Mouse (Mus musculus) small intestine, adult 2 months (tissue): ENCODE measurements around the gene Arid5b. TPM values are rescaled to one million over a fixed set of nuclear protein-coding genes. Genes with fewer than 3 reads are reported as not detected.

Experiments
- H3K27ac ChIP-seq: fragments of 200-500 bp; 2 replicates; pipeline ENCODE4 v1.5.1; 2012; ENCODE audit warnings: low read depth, low read length, control low read depth, inconsistent platforms; ENCODE audit not compliant: insufficient read depth
- H3K27me3 ChIP-seq: fragments of 200-500 bp; 2 replicates; pipeline ENCODE4 v1.6.1; 2012; ENCODE audit warnings: mild to moderate bottlenecking, moderate library complexity, low read length, inconsistent platforms; ENCODE audit not compliant: control insufficient read depth, insufficient read depth
- H3K36me3 ChIP-seq: fragments of 200-500 bp; 2 replicates; pipeline ENCODE4 v1.6.1; 2012; ENCODE audit warnings: mild to moderate bottlenecking, low read length, control low read depth, inconsistent platforms; ENCODE audit not compliant: control insufficient read depth, insufficient read depth
- H3K4me1 ChIP-seq: fragments of 200-500 bp; 2 replicates; pipeline ENCODE4 v1.6.1; 2012; ENCODE audit warnings: low read length, inconsistent platforms, mixed read lengths; ENCODE audit not compliant: control insufficient read depth, insufficient read depth, insufficient read length
- H3K4me3 ChIP-seq: fragments of 200-500 bp; 2 replicates; pipeline ENCODE4 v1.5.1; 2012; ENCODE audit warnings: low read depth, mild to moderate bottlenecking, control low read depth, inconsistent platforms, low read length, moderate library complexity
- CTCF ChIP-seq: fragments of 200-500 bp; IDR thresholded peaks from 2 replicates; pipeline ENCODE4 v1.5.1; 2012; ENCODE audit warnings: low read depth, mild to moderate bottlenecking, control low read depth, inconsistent platforms, low read length, moderate library complexity, mixed read lengths; ENCODE audit not compliant: insufficient replicate concordance, insufficient read length; ENCODE audit errors: extremely low read depth
- POLR2A ChIP-seq: fragments of 200-500 bp; IDR thresholded peaks from 2 replicates; pipeline ENCODE4 v1.6.1; 2012; ENCODE audit warnings: low read depth, mild to moderate bottlenecking, control low read depth, inconsistent platforms, low read length, moderate library complexity
- WGBS: fragments of 180-500 bp; shearing (Covaris S2); methylation state at CpG from one replicate; pipeline ENCODE4 v1.1.7; 2018; 5-methylcytosine and 5-hydroxymethylcytosine counted together
- polyA plus RNA-seq: library from polyadenylated mRNA; depleted of rRNA; stranded (reverse); fragments of >200 nt; gene quantifications from 2 replicates; pipeline ENCODE4 v1.2.3, GENCODE M21; 2012

Arid5b gene
- polyA plus RNA-seq, 1 experiment = 3.3 TPM

DNA sequence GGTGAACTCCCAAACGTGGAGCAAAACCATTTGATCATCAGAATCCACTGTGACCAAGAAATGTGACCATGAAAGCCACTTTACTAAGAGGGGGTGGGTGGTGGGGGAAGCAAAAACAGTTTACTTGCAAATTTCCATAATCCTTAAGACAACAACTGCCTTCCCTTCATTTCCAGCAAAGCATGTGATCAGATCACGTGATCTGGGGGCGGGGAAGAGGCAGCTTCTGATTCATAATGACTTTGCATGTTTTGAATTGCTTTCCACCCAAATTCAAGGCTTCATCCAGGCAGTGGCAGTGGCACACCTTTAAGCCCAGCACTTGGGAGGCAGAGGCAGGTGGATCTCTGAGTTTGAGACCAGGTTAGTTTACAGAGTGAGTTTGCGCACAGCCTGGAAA, 98.4 kb downstream of the Arid5b start:
- no peak for TF ChIP-seq CTCF
- no peak for TF ChIP-seq POLR2A
- H3K27ac ChIP-seq = no peak overlapping the region
- WGBS = 75% methylated on average over 4 of the region's 4 CpGs

DNA sequence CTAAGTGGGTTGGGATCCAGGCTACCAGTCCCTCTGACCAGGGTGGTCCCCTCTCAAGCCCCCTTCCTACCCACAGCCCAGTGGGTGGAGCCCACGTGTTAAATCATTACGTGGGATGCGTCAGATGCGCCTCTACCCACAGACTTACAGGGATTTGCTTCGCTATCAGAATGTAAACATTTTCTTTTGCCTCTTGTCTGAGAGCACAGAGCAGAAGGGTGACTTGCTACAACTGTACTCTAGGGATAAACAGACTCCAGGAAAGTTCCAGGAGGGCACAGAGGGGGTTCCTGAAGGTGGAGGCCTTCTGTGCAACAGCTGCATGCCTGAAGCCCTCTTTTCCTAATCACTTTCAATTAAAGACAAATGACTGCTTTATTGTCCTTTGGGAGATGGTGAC, 98.8 kb downstream of the Arid5b start:
- Histone ChIP-seq H3K27me3 (no peaks in the 10 kb centered on the region), H3K4me1 (no peaks in the 10 kb centered on the region), H3K27ac (no peak overlapping the region), H3K4me3 (no peak overlapping the region), H3K36me3 (0 out of 2 replicates have a peak, but pooled peaks cover 3% of the 10 kb centered on the region)
- 74% methylated on average over 5 of the region's 5 CpGs for WGBS
- no peak for TF ChIP-seq POLR2A
- no peak for TF ChIP-seq CTCF

More for the DNA sequence above, 98.4 kb downstream of the Arid5b start:
- Histone ChIP-seq H3K4me3 (no peak overlapping the region), H3K27me3 (no peaks in the 10 kb centered on the region), H3K36me3 (peaks cover 3% of the 10 kb centered on the region; the same call in 1 of the 2 replicates), H3K4me1 (no peaks in the 10 kb centered on the region)

DNA sequence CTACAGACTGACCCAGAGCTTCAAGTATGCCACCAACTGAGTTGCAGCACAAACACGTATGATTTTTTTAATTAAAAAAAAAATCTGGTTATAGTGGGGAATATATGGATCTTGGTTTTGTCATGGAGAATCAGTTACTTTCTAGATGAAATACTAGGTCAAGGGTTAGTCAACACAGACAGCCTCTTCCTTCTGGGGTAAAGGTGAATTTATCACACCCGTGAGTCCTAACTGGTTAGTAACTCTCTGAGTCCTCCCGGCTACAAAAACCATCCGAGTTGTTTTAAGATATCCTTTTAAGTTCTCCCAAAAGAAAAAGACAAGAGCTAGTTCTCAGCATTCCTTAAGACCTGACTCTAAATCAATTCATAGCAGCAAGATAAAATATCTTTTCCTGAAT, 99.2 kb downstream of the Arid5b start:
- Histone ChIP-seq H3K27ac (no peak overlapping the region), H3K36me3 (0 out of 2 replicates have a peak, but pooled peaks cover 3% of the 10 kb centered on the region), H3K4me1 (no peaks in the 10 kb centered on the region), H3K4me3 (no peak overlapping the region), H3K27me3 (no peaks in the 10 kb centered on the region)
- TF ChIP-seq CTCF = no peak
- TF ChIP-seq POLR2A = no peak
- 55% methylated on average over 4 of the region's 4 CpGs for WGBS

DNA sequence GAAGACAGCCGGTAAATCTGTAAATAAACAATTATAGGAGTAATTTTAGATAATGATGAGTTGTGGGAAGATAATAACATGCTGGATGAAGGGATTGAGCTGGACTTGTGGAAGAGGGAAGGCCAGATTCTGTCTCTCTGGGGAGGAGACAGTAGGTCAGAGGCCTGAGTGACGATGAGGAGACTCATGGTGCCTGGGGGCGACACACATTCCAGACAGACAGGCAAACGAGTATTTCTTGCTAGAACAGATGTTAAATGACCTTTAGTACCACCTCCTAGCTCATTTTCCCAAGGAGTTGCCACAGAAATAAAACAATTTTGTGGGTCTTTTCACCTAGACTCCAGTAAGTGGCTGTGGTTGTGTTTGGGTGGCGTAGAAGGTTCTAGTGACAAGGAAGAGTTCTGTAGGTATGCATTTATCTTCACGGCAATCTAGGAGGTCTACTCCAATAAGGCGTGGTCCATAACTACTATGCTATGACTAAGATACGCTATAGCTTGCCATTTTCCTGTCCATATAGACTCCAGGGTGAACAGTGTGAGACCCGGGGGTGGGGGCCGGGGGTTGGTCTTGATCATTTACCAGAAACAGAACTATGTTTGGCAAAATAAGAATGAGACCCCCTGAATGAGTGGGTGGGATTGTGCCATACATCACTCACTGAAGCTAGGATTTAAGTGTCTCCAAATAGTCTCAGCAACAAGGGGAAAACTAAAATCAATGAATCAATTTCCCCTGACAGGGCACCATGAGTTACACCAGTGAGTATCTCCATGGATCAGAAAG, 100.6 kb downstream of the Arid5b start:
- H3K27me3 ChIP-seq = no peaks in the 10 kb centered on the region
- WGBS = 84% methylated on average over 10 of the region's 10 CpGs
- no peaks in the 10 kb centered on the region for H3K36me3 ChIP-seq
- H3K4me3 ChIP-seq = no peak overlapping the region
- TF ChIP-seq POLR2A = no peak
- no peak for TF ChIP-seq CTCF
- H3K27ac ChIP-seq = no peak overlapping the region
- H3K4me1 ChIP-seq = no peaks in the 10 kb centered on the region

DNA sequence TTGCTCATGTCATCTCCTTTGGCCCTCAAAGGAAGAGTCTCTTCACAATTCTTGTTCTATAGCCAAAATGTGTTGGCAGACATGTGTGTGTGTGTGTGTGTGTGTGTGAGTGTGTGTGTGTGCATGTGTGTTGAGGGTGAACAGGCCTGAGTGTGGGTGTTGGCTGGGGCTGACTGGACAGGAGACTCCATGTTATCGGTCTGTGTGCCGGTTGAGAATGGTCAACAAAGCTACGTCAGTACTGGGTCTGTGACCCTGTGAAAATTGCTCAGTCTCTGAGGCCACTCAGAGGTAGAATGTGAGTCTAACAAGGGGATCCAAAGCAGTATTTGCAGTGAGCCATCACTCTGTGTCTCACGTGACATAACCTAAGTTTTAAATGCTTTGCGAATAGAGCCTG, 102.7 kb downstream of the Arid5b start:
- H3K4me1 ChIP-seq = no peaks in the 10 kb centered on the region
- 93% methylated on average over 5 of the region's 5 CpGs for WGBS
- no peak for TF ChIP-seq POLR2A
- no peak for TF ChIP-seq CTCF
- H3K4me3 ChIP-seq = no peak overlapping the region
- H3K27ac ChIP-seq = no peak overlapping the region
- H3K36me3 ChIP-seq = no peaks in the 10 kb centered on the region
- no peaks in the 10 kb centered on the region for H3K27me3 ChIP-seq

DNA sequence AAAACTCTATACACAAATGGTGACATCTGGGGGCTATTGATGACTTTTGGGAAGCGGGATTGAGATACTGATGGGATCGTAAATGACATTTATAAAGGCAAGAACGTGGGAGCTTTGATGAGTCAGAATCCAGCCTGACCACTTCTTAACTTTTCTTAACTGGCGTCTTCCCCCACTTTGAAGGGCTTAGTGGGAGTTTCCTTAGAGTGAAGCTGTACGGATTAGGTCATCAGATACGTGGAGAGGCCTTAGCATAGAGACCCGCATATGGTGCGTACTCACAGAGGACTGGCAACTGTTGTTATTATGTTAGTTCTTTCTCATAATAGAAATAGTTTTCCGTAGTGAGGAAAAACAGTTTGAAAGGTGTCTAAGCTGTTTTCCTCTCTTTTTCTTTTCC, 104.9 kb downstream of the Arid5b start:
- H3K4me3 ChIP-seq = no peak overlapping the region
- no peaks in the 10 kb centered on the region for H3K4me1 ChIP-seq
- TF ChIP-seq CTCF = no peak
- TF ChIP-seq POLR2A = no peak
- no peak overlapping the region for H3K27ac ChIP-seq
- 82% methylated on average over 9 of the region's 9 CpGs for WGBS
- H3K27me3 ChIP-seq = no peaks in the 10 kb centered on the region
- no peaks in the 10 kb centered on the region for H3K36me3 ChIP-seq

DNA sequence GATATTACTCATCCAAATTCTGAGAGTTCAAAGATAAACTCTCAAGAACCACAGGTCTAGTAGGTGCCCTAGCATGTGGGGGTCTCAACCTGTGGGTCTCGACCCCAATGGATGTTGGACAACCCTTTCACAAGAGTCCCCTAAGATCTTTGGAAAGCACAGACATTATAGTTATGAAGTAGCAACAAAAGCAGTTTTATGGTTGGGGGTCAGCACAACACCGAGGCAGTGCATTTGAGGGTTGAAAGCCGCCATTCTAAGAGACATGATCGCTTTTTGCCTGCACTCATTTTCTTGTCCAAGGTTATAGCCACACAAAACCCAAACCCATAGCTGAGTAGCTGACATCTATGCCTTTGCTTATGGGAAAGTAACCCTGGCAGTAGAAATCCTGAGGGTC, 105.6 kb downstream of the Arid5b start:
- Histone ChIP-seq H3K4me1 (peaks cover 4% of the 10 kb centered on the region; the same call in 1 of the 2 replicates), H3K27me3 (no peaks in the 10 kb centered on the region), H3K36me3 (no peaks in the 10 kb centered on the region), H3K27ac (no peak overlapping the region), H3K4me3 (no peak overlapping the region)
- TF ChIP-seq POLR2A = no peak
- TF ChIP-seq CTCF = no peak
- WGBS = 95% methylated on average over 4 of the region's 4 CpGs
